Mouse (Mus musculus) gastrocnemius, postnatal 25 days (tissue): ENCODE data around the gene Ccnd3. TPM values are rescaled to one million over a fixed set of nuclear protein-coding genes. Genes with fewer than 3 reads are reported as not detected.

ENCODE experiments used
- DNase-seq: peaks from one replicate; pipeline ENCODE4 v3.0.0; 2022
- total RNA-seq, 2 experiments: library from RNA; stranded (reverse); gene quantifications; 1 replicate in 1 of 2; 2 replicates in 1 of 2; pipeline ENCODE4 v1.2.3; 2021

The Ccnd3 gene
- total RNA-seq, 2 experiments from 2014 or later = 31.4 to 44.8 TPM

DNA sequence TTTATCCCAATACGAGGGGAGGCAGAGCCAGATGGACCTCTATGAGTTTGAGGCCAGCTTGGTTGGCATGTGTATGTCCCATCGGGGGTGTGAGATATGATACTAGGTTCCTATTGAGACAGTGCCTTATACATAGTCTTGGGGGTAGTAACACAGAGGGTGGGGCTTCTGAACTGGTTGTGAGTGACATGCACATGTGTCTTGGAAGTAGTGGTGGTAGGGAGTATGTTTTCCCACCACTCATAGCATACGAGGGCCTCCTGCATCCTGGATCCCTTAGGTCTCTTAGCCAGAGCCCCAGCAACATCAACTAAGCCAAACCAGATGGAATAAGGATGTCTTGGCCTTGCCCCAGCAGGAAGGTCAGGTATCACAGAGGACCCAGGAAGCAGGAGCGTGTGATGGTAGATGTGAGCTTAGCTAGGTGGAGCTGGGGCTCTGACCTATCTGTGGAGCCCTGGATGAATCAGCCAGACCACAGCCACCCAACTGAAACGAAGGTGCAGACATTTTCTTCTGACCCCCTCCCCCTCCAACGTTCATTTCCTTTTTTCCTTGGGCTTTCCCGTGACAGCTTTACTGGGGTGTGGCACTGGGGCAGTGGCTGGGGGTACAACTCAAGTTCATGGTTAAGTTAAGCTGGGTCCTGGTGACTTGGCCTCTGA, 10.5 kb downstream of the Ccnd3 start:
- no peak for DNase-seq

DNA sequence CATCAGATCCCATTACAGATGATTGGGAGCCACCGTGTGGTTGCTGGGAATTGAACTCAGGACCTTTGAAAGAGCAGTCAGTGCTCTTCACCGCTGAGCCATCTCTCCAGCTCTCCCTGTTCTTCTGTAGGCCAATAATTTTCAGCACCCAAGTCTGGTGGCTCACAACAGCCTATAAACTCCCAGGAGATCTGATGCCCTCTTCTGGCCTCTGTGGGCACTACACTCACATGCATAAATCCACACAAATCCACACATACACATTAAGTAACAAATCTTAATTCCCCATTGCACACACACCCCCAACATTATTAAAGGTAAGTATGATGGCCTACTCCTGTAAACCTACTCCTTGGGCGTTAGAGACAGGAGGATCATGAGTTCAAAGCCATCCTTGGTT, 11.4 kb downstream of the Ccnd3 start:
- no peak for DNase-seq

DNA sequence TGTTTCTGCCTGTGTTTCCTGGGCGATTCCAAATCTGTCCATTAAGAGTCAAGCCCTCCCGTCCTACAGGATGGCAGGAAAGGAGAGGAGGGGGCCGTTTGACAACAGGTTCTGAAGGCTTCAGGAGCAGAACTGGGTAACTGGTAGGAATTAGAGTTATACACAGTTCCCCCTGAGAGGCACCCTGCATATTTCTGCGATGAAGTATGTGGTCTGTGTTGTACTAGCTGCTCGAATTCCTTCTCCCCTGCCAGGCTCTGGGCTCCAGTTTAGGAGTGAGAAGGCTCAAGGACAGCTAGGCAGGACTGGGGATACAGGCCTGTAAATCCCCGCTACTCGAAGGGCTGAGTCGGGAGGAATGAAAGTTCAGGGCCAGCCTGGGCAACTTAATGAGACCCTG, 13.4 kb downstream of the Ccnd3 start:
- DNase-seq = no peak

DNA sequence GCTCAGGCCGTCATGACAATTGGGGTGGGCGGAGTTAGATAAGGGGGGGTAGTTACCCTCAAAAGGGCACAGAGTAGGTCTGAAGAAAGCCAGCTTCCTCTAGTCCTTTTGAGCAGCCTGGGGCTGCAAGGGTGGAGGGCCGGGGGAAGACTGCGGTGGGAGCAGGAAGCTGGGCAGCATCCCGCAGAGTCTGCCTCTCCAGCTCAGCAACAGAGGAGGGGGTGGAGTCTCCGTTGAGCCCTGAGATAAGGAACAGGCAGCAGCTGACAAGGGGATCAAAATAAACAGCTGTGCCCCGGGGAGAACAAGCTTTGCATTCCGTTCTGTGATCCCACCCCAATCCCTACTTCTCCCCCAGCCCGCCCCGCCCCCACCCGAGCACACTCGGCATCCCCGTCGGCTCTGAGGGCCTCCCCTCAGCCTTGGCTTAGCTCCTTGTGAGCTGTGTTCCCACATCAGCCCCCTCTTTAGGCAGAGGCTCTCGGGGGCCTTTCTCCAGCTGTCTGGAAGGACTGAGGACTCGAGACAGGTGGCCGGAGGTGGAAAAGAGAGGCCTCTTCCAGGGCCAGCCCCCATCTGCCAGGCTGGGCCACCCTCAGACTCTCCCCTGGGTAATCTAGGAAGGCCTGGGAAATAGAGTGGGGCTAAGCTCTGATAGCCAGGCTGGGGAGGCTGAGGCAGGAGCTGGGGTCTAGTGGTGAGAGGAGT, 16.9 kb downstream of the Ccnd3 start:
- DNase-seq = peak; percentile 69

DNA sequence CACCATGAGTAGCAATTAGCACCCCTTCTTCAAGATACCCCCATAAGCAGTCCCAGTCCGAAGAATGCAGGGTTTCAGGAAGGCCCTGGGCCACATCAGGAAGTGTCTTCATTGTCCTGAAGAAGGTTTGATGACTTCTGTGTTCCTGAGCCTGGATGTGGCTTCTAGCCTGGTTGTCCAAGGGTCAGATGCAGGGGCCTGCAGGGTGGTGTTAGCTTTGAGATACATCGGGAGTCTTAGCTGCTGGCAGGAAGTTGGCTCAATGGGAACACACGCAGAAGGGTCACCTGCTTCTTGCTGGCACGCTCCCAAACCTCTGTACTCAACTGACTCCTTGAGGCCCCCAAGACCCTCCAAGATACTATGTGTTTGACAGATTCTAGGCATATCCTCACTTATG, 17.7 kb downstream of the Ccnd3 start:
- no peak for DNase-seq

DNA sequence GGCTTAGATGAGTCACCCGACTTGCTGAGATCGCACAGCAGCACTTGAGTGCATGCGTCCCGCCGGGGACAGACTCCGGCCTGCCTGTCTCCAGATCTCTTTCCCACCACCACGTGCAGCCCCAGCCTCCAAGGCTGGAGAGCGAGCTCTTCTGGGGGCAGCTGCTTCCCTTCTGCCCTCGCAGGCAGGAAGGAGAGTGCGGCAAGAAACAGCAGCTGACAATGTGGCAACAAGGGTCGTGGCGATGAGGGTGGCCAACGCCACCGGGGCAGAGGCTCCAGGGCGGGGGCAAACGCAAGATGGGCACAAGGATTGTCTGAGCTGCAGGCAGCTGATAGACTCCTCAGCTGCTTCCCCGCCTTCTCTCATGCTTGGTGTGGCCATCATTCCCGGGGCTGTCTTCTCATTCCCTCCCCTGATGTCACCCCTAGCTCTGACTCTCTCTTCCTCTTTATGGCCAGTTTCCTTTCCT, 18.4 kb downstream of the Ccnd3 start:
- no peak for DNase-seq

DNA sequence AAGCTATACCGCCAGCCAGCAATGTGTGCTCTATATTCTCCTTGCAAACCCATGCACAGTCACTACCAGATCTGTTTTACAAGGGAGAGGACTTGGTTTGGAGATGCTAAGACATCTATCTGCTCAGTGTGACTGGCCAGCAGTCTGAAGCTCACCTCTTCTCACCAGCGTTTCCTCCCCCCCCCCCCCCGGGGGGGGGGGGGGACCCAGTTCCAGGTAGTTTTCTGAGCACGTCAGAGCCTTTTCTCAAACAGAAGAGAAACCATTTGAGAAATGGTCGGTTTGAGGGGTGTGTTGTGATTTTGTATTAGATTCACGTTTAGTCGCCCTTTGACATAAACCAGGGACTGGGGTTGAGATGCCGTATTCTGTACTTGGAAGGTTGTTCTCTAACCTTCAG, 19.2 kb downstream of the Ccnd3 start:
- no peak for DNase-seq

DNA sequence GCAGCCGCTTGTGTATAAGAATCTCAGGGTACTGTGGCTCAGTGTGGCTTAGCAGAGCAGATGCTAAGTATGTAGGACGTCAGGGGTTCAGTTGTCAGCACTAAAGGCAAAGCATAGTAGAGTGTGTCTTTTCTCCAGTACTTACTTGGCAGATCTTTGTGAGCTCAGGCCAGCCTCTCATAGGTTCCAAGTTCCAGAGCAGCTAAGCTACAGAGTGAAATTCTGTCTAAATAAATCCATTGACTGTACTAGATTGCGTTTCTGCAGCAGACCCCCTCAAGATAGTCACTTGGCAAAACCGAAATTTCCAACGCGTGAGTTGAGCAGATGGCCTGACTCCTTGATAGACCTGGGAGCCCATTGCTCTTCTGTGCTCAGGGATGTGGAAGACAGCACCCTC, 20.1 kb downstream of the Ccnd3 start:
- DNase-seq = no peak

DNA sequence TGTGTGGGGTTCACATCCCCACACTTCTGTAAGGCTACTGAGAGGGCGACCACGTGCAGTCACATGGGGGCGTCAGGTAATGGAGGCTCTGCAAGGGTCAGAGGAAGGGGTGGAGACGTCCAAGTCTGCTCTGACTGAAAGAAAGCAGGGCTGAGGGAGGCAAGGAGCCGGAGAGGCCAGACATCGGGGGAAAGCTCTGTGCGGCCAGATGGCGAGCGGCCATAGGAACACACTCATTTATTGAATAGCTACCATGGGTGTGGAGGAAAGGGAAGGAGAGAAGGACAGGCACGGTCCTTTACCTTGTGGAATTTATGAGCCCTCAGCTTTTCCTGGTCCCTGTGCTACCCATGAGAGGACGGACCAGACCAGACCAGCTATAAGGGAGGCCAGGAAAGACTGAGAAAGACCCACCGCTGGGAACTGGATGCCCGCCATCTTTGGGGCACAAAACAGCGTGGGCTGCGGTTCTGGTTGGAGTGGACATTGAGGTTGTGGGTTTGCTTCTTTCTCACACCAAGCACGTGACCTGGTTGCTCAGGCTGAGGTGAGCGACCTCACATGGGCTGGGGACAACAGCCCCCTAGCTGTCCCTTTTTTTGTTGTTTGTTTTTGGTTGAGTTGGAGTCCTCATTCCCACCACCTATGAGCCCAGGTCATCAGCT, 22.1 kb downstream of the Ccnd3 start:
- no peak for DNase-seq

DNA sequence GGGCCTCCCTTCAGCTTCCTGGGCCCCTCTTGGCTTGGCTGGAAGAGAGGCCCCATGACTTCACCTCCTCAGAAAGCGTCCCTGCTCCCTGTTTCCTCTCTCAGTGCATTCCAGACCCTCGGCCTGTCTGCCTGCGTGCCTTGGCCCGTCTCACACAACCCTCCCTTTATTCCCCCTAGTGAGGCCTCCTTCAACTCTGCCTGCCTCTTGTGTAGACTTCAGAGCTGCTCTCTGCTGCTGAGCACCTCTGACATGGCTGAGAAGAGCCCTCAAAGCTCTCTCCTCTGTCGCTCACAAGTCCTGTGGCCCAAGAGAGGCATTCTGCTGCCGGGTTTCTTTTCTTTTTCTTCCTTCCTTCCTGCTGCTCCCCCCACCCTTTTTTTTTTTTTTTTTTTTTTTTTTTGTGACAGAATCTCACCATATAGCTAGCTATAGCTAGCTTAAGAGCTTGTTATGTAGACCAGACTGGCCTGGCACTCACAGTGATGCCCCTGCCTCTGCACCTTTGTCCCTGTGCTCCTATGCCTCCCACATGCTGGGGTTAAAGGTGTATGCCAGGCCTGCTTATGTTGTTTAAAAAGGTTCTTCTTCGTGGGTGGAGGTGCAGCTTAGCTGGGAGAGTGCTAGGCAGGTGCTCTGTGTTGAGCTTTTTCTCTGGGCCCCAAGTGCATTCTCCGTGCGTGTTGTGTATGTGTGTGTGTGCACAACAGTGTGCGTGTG, 22.9 kb downstream of the Ccnd3 start:
- no peak for DNase-seq

DNA sequence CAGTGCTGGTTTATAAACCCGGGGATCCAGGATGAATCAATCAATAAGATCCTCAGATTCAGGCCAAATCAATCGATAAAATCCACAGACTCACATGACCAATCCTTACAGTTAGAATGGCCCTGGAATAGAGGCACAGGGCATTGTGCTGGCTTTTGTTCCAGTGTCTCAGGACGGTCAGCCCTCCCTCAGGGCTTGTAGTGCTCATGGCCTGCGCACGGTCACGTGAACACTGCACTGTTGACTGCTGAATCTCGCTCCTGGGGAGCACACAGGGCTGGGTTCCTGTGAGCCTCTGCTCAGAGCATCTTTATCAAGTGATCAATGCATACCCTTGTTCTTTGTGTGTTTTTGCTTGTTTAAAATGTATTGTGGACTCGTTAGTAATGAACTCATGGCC, 24.1 kb downstream of the Ccnd3 start:
- no peak for DNase-seq

DNA sequence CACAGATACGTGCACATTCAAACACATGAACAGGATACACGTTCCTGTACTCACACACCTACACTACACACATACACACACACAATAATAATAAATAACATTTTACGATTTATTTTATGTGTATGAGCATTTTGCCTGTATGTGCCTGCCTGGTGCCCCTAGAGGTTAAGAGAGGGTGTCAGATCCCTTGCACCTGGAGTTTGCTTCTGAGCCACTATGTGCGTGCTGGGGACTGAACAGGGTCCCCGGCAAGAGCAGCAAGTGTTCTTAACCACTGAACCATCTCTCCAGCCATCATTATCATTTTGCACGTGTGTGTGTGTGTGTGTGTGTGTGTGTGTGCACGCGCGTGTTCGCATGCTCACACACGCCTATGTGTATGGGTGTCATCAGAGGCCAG, 24.7 kb downstream of the Ccnd3 start:
- no peak for DNase-seq

DNA sequence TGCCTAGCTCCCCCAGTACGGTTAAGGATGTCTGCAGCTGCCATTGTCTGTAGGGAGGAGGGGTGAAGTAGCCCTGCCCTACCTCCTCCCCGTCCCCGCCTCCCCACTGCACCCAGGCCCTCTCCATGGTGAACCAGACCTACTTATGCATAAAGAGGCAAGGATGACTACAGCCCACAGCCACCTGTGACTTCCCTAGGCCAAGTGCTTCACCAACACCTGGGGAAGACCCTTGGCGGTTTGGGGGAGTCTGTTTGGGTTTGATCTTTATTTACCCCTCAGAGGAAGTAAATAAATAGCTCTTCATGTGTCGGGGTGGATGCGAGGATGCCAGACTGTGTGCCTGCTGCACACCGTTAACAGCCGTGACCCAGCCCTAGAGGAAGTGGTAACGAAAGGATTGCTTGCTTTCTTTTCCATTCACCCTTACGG, 26.6 kb downstream of the Ccnd3 start:
- DNase-seq = peak; percentile 37

DNA sequence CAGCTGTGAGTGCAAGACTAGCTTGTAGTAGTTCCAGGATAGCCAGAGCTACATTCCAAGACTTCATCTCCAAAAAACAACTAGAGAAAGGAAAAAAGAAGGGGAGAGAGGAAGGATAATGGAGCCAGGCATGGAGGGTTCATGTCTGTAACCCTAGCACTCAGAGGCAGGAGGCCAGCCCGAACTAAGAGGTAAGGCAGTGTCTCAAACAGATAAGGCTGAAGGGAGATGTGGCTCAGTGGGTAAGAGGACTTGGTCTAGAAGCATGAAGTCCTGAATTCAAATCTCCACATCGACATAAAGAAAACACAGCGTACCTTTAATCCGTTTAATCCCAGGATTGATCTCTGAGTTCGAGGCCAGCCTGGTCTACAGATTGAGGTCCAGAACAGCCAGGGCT, 27.5 kb downstream of the Ccnd3 start:
- no peak for DNase-seq

DNA sequence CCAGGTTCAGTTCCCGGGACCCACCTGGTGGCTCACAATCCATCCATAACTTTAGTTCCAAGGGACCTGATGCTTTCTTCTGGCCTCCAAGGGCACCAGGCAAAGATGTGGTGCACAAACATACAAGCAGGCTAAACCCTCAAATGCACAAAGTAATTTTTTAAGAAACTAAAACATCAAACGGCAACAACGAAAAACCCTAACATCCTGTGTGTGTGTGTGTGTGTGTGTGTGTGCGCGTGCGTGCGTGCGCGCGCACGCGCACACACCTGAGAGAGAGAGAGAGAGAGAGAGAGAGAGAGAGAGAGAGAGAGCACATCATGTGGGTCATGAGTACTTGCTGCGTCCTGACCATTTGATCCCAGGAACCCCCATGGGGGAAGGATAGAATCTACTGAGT, 28.8 kb downstream of the Ccnd3 start:
- DNase-seq = no peak

DNA sequence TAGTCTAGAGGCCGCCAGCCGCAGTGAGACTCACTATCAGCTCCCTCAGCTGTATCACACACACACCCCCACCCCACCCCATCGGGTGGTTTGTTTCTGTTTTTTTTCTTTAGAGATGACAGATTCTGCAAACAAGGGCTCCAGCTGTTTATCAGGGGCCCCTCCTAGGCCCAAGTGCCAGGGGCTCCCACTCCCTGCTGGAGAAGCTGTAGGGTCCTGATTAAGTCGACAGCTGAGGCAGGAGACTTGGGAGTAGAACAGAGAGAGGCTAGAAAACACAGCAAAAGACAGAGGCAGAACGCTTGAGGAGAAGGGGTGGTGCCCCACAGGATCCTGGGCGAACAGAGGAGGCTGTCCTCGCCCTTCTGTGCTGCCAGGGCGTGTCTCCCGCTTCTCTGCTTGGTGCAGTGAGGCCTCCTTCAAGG, 31.0 kb downstream of the Ccnd3 start:
- DNase-seq = no peak

DNA sequence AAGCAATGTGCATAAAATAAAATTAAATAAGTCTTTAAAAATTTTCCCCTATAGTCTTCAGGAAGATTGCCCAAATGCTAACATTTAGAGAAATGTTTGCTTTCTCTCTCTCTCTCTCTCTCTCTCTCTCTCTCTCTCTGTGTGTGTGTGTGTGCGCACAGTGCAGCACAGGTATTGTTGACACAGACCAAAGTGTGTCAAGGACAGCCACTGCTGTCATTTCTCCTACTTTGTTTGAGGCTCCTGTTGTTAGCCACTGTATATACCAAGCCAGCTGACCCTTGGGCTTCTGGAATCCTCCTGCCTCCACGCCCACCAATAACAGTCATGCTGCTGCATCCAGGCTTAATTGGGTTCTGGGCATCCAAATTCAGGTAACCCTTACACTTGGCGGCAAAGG, 33.2 kb downstream of the Ccnd3 start:
- no peak for DNase-seq

DNA sequence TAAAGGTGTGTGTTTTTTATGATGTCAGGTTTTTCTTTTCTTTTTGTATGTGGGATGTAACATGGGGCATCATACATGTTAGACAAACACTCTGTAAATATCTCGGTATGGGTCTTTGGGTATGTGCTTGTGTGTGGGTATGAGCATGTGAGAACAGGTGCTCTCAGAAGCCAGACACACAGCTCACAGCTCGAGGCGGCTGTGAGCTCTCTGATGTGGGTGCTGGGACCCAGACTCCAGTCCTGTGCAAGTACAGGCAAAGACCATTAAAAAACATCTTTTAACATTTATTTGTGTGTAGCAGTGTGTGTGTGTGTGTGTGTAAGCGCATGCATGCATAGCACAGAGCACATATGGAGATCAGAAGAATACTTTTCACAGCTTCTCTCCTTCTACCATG, 34.3 kb downstream of the Ccnd3 start:
- DNase-seq = no peak

DNA sequence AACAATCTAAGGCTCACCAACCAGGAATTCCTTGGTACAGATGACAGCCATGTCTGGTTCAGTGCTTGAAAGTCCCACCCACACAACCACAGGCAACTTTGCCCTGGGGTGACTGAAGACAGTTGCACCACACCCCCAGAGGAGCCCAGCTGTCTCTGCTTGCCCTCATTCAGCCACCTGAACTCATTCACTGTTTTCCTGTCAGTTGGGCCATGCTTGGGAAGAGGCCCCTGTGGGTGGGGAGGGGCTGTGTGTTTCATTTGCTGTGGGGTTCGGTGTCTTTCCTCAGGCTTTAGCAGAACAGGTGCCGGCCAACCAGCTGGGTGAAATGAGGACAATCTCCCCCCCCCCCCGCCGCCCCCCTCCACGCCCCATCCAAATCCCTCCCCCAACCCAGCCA, 37.2 kb downstream of the Ccnd3 start:
- peak; percentile 63 for DNase-seq

DNA sequence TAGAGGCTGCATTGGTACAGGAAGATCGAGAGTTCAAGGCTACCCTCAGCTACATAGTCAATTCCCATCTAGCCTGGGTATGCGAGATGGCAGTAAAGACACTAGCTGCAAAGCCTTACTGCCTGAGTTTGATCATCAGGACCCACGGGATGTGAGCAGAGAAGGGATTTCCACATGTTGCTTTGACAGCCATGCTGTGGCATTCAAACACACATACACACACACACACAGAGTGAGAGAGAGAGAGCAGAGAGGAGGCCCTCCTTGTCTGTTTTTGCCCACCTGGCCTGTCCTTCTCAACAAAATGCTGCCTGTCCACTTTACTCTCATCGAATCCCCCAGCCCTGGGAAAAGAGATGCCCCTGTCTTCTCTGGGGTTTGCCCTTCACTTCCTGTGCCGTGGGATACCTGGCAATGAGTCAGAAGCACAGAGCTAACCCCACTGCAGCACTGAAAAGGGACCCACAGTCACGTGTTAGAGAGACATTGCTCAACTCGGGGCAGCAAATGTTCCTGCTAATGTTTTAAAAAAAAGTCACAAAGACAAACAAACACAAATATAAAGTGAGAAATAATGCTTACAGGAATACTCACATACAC, 38.3 kb downstream of the Ccnd3 start:
- DNase-seq = no peak

DNA sequence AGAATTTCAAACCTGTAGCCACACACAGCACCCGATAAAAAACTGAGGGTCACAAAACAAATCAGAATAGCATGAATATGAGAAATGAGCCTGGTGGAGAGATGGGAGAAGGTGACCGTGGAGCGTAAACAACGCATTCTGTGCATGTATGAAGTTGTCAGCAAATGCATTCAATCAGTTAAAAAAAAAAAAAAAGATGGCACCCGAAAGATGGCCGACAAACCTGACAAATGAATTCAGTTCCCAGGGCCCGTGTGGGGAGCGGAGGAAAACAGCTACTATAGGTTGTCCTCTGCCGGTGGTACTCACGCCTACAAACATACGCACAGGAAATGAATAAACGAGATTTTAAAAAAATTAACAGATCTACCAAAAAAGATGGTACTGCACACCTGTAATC, 40.3 kb downstream of the Ccnd3 start:
- DNase-seq = no peak

DNA sequence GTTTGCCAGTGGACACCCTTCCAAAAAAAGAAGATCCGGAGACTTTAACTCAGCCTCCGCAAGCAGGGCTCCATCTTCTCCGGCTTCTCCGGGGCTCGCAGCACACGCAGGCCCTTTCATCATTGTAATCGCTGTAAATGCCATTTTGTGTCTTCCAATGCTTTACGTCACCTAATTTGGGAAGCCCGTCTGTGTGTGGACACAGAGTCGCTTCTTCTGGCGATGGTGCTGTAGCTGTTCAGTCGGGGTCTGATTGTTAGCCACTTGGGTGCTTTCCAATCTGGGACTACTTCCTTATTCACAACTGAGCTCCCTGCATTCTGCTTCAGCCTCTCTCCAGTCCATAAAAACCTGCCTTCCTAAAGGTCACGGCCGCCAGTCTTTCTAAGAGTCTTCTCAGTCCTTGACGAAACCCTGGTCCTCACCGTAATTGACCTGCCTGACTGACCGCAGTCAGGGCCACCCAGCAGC, 41.0 kb downstream of the Ccnd3 start:
- no peak for DNase-seq
